Mouse (Mus musculus) intestine, postnatal 0 days (tissue): ENCODE measurements at regions not wholly inside any gene's neighbourhood (a gene's known extent, or its start where the extent isn't known, plus 50 kb on each side); places are given as distances from the start of the nearest gene placed in this dataset.

Experiments
- ATAC-seq: fragments of 200-750 bp; cut with Nextera tagmentation; 2 replicates; pipeline ENCODE4 v1.8.0; 2017; ENCODE audit warnings: mild to moderate bottlenecking, moderate TSS enrichment, moderate library complexity
- H3K27ac ChIP-seq: fragments of 300-500 bp; sonication (generic); 2 replicates; pipeline ENCODE4 v1.5.1; 2014; ENCODE audit warnings: mild to moderate bottlenecking, low read depth, low read length, moderate library complexity
- H3K27me3 ChIP-seq: fragments of 300-500 bp; sonication (generic); replicated peaks from 2 replicates; pipeline ENCODE4 v1.6.1; 2014; ENCODE audit warnings: low read length, mixed read lengths; ENCODE audit not compliant: control insufficient read depth, insufficient read depth
- H3K36me3 ChIP-seq: fragments of 300-500 bp; sonication (generic); 2 replicates; pipeline ENCODE4 v1.6.1; 2014; ENCODE audit warnings: mild to moderate bottlenecking, moderate library complexity; ENCODE audit not compliant: control insufficient read depth, insufficient read depth
- H3K4me1 ChIP-seq: fragments of 300-500 bp; sonication (generic); replicated peaks from 2 replicates; pipeline ENCODE4 v1.6.1; 2014; ENCODE audit warnings: antibody characterized with exemption, low read length, mixed read lengths; ENCODE audit not compliant: control insufficient read depth, insufficient read depth
- H3K4me2 ChIP-seq: fragments of 300-500 bp; sonication (generic); replicated peaks from 2 replicates; pipeline ENCODE4 v1.6.1; 2014; ENCODE audit warnings: low read depth, mild to moderate bottlenecking, moderate library complexity
- H3K4me3 ChIP-seq: fragments of 300-500 bp; sonication (generic); 2 replicates; pipeline ENCODE4 v1.5.1; 2014; ENCODE audit warnings: low read depth, low read length
- H3K9ac ChIP-seq: fragments of 300-500 bp; sonication (generic); 2 replicates; pipeline ENCODE4 v1.6.1; 2014; ENCODE audit warnings: mild to moderate bottlenecking, low read depth, low read length
- H3K9me3 ChIP-seq: fragments of 300-500 bp; sonication (generic); 2 replicates; pipeline ENCODE4 v1.6.1; 2016; ENCODE audit warnings: mixed run types; ENCODE audit not compliant: control insufficient read depth
- CTCF ChIP-seq: sonication (generic); IDR thresholded peaks from 2 replicates; pipeline ENCODE4 v1.5.1; 2016; ENCODE audit warnings: low read depth, mild to moderate bottlenecking, control low read depth, antibody characterized with exemption, moderate library complexity
- WGBS: fragments of 180-500 bp; shearing (Covaris S2); extraction: QIAGEN DNeasy Blood & Tissue Kit; methylation state at CpG from one replicate; pipeline ENCODE4 v1.1.7; 2014; 5-methylcytosine and 5-hydroxymethylcytosine counted together

DNA sequence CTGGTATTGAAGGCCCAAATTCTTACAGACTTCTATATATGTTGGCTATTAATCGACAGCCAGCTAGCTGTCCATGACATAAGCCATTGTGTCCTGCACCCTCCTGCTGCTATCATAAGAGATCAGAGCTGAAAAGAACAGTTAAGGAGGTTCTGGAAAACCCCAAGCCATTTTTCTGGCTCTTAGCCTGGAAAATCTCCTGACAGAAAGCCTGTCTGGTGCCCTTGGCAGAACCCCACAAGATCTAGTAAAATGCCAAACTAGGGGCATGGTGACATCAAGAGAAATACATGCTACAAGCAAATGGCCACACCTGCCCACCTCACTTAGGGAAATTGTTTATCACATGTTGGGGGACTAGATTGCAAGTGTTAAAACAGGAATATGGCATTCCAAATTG lies 91.6 kb upstream of the Vgll2 start:
- Histone ChIP-seq H3K27ac (no peak overlapping the region), H3K9ac (no peak overlapping the region), H3K4me1 (no peaks in the 10 kb centered on the region), H3K4me3 (no peak overlapping the region), H3K36me3 (no peaks in the 10 kb centered on the region), H3K4me2 (no peak overlapping the region), H3K9me3 (no peaks in the 10 kb centered on the region), H3K27me3 (no peaks in the 10 kb centered on the region)
- no peak for TF ChIP-seq CTCF
- WGBS: 94% methylated on average over 1 of the region's 1 CpGs
- ATAC-seq: no peak

DNA sequence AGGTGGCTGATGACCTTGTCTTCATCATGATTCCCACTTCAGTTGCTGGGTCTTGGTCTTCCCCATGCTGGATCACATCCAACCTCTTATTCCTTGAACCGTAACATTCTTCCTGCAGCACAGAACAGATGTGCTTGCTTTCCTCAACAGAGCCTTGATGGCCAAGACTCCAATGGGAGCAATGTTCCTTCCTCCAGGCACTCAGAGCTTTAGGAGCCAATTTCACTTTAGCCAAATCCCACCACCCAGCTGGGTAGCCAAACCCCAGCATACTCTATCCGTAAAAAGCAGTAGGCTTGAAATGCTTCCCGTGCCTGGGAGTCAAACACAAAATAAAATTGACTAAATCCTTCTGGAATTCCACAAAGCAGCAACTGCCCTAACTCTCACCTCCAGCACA lies 86.8 kb upstream of the Vgll2 start:
- Histone ChIP-seq H3K27me3 (no peaks in the 10 kb centered on the region), H3K4me2 (no peak overlapping the region), H3K9ac (no peak overlapping the region), H3K27ac (no peak overlapping the region), H3K9me3 (no peaks in the 10 kb centered on the region), H3K4me3 (no peak overlapping the region), H3K36me3 (no peaks in the 10 kb centered on the region), H3K4me1 (no peaks in the 10 kb centered on the region)
- 84% methylated on average over 3 of the region's 3 CpGs for WGBS
- ATAC-seq: no peak
- TF ChIP-seq CTCF: no peak

DNA sequence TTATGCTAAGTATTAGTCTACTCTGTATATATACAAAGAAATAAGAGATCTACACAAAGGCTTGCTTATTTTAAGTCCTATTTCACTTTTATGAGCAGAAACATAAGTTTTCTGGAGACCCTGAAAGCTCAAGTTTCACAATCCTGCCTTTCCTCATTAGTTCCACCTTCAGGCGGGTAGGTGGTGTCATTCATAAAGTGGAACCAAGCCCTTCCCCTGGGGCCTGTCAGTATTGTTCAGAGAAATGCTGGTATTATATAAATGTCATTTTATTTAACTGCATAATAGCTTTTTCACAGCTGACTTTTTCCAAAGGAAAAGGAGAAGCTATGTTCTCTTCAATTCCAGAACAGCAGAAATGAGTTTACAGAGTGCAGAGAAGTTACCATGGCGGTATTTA lies 81.1 kb upstream of the Vgll2 start:
- no peak for TF ChIP-seq CTCF
- no peak for ATAC-seq
- no peak overlapping the region for H3K27ac ChIP-seq
- WGBS: 87% methylated on average over 2 of the region's 2 CpGs
- no peak overlapping the region for H3K4me2 ChIP-seq
- no peak overlapping the region for H3K9ac ChIP-seq
- H3K36me3 ChIP-seq: no peaks in the 10 kb centered on the region
- H3K27me3 ChIP-seq: no peaks in the 10 kb centered on the region
- H3K9me3 ChIP-seq: no peaks in the 10 kb centered on the region
- no peak overlapping the region for H3K4me3 ChIP-seq
- H3K4me1 ChIP-seq: no peaks in the 10 kb centered on the region

- Histone ChIP-seq H3K9me3 (no peaks in the 10 kb centered on the region), H3K27me3 (no peaks in the 10 kb centered on the region), H3K27ac (no peak overlapping the region), H3K4me3 (no peak overlapping the region), H3K4me1 (no peaks in the 10 kb centered on the region), H3K36me3 (no peaks in the 10 kb centered on the region), H3K4me2 (no peak overlapping the region), H3K9ac (no peak overlapping the region)
- no peak for ATAC-seq
- WGBS: 57% methylated on average over 4 of the region's 4 CpGs
- TF ChIP-seq CTCF: no peak
Observed at GRCm38 (mm10) chr10:51945701-51946100, 76.6 kb upstream of the Vgll2 start.

DNA sequence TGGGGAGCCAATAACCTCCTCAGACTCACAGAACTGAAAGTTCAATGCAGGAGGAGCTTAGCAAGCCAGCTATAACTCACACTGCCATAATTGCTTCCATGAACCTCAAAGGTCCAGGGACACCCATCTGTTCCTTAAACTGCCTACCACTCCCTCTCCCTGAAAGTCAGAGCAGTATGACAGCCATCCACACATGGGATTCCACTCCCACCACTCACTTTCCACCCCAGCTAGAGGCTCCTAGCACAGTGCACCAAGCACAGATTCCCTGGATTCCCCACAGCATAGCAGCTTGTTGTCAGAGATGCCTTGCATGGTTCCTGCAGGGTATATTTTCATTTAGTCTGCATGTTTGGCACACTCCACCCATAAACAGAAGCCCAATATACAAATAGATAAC lies 76.1 kb upstream of the Vgll2 start:
- H3K4me2 ChIP-seq: no peak overlapping the region
- no peak overlapping the region for H3K9ac ChIP-seq
- no peaks in the 10 kb centered on the region for H3K27me3 ChIP-seq
- ATAC-seq: no peak
- no peaks in the 10 kb centered on the region for H3K4me1 ChIP-seq
- TF ChIP-seq CTCF: no peak
- H3K27ac ChIP-seq: no peak overlapping the region
- no peaks in the 10 kb centered on the region for H3K9me3 ChIP-seq
- no peaks in the 10 kb centered on the region for H3K36me3 ChIP-seq
- H3K4me3 ChIP-seq: no peak overlapping the region

DNA sequence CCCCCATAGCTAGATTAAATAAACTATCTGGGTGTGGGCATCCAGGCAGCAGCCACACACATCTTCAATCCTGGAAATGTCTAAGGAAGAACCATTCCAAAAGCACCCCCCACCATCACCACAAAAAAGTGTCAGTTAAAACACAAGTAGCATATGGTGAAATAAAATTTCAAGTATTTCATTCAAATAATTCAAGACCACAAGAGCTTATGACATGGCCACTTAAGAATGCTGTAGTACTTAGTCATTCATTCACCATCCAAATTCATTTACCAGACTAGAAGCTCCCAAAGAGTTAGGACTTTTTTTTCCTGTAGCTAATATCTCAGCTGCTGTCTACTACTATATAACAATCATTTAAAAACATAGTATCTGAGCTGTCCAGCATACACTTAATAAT lies 75.4 kb upstream of the Vgll2 start:
- TF ChIP-seq CTCF: no peak
- Histone ChIP-seq H3K27ac (no peak overlapping the region), H3K36me3 (no peaks in the 10 kb centered on the region), H3K9me3 (no peaks in the 10 kb centered on the region), H3K9ac (no peak overlapping the region), H3K27me3 (no peaks in the 10 kb centered on the region), H3K4me1 (no peaks in the 10 kb centered on the region), H3K4me3 (no peak overlapping the region), H3K4me2 (no peak overlapping the region)
- ATAC-seq: no peak

GRCm38 (mm10) chr10:51950016-51950415 lies 72.3 kb upstream of the Vgll2 start:
- Histone ChIP-seq H3K9ac (no peak overlapping the region), H3K27me3 (no peaks in the 10 kb centered on the region), H3K9me3 (no peaks in the 10 kb centered on the region), H3K36me3 (no peaks in the 10 kb centered on the region), H3K4me1 (no peaks in the 10 kb centered on the region), H3K27ac (no peak overlapping the region), H3K4me3 (no peak overlapping the region), H3K4me2 (no peak overlapping the region)
- no peak for ATAC-seq
- TF ChIP-seq CTCF: no peak
- 85% methylated on average over 1 of the region's 1 CpGs for WGBS
